Mouse (Mus musculus) ovary, postnatal 36 days (tissue): Measurements from ENCODE around the gene Rrp36.

Experiments used
- DNase-seq: peaks from one replicate; pipeline ENCODE4 v3.0.0; 2022; ENCODE audit warnings: low spot score, mixed read lengths

Gene Rrp36

GRCm38 (mm10) chr17:46673850-46674529 lies at the start of gene Rrp36:
Rrp36 (minus strand) TSS chr17:46674352.
- peak; percentile 87 for DNase-seq

- no peak for DNase-seq
These were observed 46.9 kb upstream of the Rrp36 start for GRCm38 (mm10) chr17:46721077-46721476.

GRCm38 (mm10) chr17:46714756-46715481 lies 40.8 kb upstream of the Rrp36 start:
- no peak for DNase-seq

DNA sequence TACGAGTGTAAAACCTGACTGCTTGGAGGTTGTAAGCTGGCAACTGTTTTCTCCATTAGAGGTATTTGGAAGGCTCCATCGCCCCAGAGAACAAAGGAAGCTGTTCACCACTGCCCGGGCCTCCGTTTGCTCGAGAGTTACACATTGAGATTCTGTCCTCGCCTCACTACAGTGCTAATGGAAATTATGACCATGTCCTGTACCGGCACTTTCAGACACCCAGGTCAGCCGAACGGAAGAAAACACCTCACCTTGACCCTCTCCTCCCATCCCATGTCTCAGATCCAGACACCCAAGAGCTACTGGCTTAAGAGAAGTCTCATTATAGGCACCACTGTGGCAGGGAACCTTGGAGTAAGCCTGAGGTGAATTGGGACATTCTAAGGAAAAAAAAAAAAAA lies 39.7 kb upstream of the Rrp36 start:
- no peak for DNase-seq

- no peak for DNase-seq
These were observed 38.3 kb upstream of the Rrp36 start for GRCm38 (mm10) chr17:46712442-46712841.

DNA sequence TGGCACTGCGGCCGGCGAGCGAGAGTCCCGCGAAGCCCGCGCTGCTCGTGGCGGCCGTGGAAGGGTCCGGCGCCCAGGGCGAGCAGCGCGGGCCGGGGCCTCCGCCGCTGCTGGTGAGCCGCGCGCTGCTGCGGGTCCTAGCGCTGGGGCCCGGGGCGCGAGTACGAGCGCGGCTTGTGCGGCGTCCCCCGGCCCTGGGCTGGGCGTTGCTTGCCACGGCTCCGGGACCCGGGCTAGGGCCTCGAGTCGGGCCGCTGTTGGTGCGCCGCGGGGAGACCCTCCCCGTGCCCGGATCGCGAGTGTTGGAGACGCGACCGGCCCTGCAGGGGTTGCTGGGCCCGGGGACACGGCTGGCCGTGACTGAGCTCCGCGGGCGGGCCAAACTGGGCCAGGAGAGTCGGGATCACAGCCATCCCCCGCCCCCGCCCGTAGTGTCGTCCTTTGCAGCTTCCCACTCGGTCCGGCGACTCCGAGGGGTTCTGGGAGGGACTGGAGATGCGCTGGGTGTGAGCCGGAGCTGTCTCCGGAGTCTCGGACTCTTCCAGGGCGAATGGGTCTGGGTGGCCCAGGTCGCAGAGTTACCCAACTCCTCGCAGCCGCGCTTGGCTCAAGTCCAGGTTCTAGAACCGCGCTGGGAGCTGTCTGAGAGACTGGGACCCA lies 37.6 kb upstream of the Rrp36 start:
- peak; percentile 61 for DNase-seq

GRCm38 (mm10) chr17:46710959-46711597 lies 36.9 kb upstream of the Rrp36 start, which contains the start of gene Pex6:
Pex6 (plus strand) TSS chr17:46711463.
- peak; percentile 89 for DNase-seq

GRCm38 (mm10) chr17:46706375-46707089 lies 32.4 kb upstream of the Rrp36 start:
- DNase-seq, result no peak

GRCm38 (mm10) chr17:46704887-46705835 lies 31.0 kb upstream of the Rrp36 start, which contains the start of gene Ppp2r5d:
Ppp2r5d (minus strand) TSS chr17:46705111.
- DNase-seq, result peak; percentile 95

DNA sequence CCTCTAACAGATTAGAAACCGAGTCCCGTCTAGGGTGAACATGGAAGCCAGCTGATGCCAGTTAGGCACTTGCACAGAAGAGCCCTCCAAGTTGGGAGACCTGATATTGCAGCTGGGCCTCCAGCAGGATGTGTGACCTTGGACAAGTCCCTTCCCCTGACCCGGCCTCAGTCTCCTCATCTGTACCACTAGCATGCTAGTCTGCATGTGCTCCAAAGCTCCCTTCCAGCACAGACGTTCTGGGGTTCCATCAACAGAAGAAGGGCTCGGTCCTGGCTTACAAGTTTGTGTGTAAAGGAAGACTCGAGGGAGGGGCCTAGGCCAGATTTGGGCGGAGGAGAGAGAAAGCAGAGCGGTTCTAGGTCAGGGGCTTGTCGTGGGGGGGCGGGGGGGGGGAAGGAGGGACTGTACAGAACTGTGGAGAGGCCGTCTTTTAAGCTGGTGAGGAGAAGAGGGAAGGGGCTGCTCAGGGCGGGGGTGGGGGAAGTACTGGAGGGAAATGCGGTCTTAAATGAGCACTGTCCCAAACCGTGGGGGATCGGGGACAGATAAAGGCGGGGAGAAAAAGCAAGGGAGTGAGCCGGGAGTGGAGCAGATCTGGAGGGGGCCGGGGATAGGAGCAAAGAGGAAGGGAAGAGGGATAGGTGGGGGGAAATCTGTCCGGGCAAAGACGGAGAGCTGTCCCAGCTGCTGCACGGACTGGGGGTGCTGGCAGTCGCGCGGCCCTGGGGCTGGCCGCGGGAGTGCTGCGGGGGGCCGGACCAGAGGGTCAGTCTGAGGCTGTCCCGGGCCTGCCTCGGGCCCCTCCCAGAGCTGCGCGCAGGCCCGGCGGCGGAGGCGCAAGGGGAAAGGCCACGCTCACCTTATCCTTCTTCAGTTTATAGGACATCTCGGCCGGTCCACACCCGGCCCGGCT lies 30.1 kb upstream of the Rrp36 start:
- no peak for DNase-seq

- DNase-seq, result no peak
These were observed 28.4 kb upstream of the Rrp36 start for GRCm38 (mm10) chr17:46702506-46702905.

GRCm38 (mm10) chr17:46702100-46702499 lies 27.9 kb upstream of the Rrp36 start:
- DNase-seq, result no peak

GRCm38 (mm10) chr17:46701489-46701888 lies 27.3 kb upstream of the Rrp36 start:
- no peak for DNase-seq

GRCm38 (mm10) chr17:46699912-46700311 lies 25.8 kb upstream of the Rrp36 start:
- no peak for DNase-seq

- no peak for DNase-seq
These were observed 25.1 kb upstream of the Rrp36 start for GRCm38 (mm10) chr17:46699245-46699644.

DNA sequence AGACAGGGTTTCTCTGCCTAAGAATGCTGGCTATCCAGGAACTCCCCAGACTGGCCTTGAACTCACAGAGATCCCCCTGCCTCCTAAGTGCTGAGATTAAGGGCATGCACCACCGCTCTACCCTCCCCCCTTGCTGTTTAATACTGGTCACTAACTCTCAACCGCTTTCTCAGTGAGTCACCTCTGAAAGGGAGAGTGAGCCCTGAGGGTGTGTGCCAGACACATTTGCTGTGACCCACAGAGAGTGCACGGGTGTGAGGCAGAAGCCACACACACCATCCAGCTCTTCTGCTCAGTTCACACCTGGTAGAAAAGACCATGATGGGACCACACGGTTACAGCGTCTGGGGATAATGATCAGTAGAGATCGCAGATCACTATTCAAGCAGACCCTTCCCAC lies 24.4 kb upstream of the Rrp36 start:
- no peak for DNase-seq

- no peak for DNase-seq
These were observed 20.4 kb upstream of the Rrp36 start for GRCm38 (mm10) chr17:46694517-46695063.

GRCm38 (mm10) chr17:46691390-46691789 lies 17.2 kb upstream of the Rrp36 start:
- no peak for DNase-seq

GRCm38 (mm10) chr17:46690665-46691064 lies 16.5 kb upstream of the Rrp36 start:
- DNase-seq, result no peak
